Mouse (Mus musculus): Measurements from ENCODE around the gene Fap. TPM values are rescaled to one million over a fixed set of nuclear protein-coding genes. Genes with fewer than 3 reads are reported as not detected.

Gene Fap
- not detected for polyA plus RNA-seq (2021)

GRCm38 (mm10) chr2:62573753-62574159 lies at the start of gene Fap:
Gene Fap, minus strand, starts transcription at chr2:62574075.
- no peak for ATAC-seq
- ChIA-PET POLR2A (no interaction called here), CTCF (no interaction called here)
- no peaks in the 10 kb centered on the region for H3K27me3 ChIP-seq
- in situ Hi-C loops (cut with MboI; ENCODE audit: low pct_unique_long_range_greater_than_20kb): no loop called here
- no peak for DNase-seq (ENCODE audit: low read depth, low spot score)
- no peak for TF ChIP-seq CTCF (IDR thresholded peaks at IDR 0.05)

- no peak for TF ChIP-seq CTCF (IDR thresholded peaks at IDR 0.05)
- POLR2A ChIA-PET: no interaction called here
- DNase-seq (ENCODE audit: low read depth, low spot score) (no peak), ATAC-seq (no peak)
- CTCF ChIA-PET: interaction anchor here (1.3 kb wide), 1 partner anchor 21 kb away, joined by 3 read pairs; no protein-coding TSS in a partner anchor
- H3K27me3 ChIP-seq: no peaks in the 10 kb centered on the region
- in situ Hi-C loops (cut with MboI; ENCODE audit: low pct_unique_long_range_greater_than_20kb): loop anchor here (10.0 kb wide), 3 partner anchors 158 to 638 kb away; no protein-coding TSS in a partner anchor
Measured at GRCm38 (mm10) chr2:62623024-62623441, 49.2 kb upstream of the Fap start.

- DNase-seq (ENCODE audit: low read depth, low spot score) (no peak), ATAC-seq (no peak)
- POLR2A ChIA-PET: no interaction called here
- TF ChIP-seq CTCF (IDR thresholded peaks at IDR 0.05): no peak
- in situ Hi-C loops (cut with MboI; ENCODE audit: low pct_unique_long_range_greater_than_20kb): loop anchor here (10.0 kb wide), 3 partner anchors 155 to 635 kb away; no protein-coding TSS in a partner anchor
- no peaks in the 10 kb centered on the region for H3K27me3 ChIP-seq
- CTCF ChIA-PET: interaction anchor here (1.0 to 1.4 kb wide), 2 partner anchors 11 to 63 kb away, joined by 3 to 4 read pairs; no protein-coding TSS in a partner anchor
Measured at GRCm38 (mm10) chr2:62619679-62620078, 45.8 kb upstream of the Fap start.

GRCm38 (mm10) chr2:62618934-62619341 lies 45.1 kb upstream of the Fap start:
- ATAC-seq: no peak
- no peak for DNase-seq (ENCODE audit: low read depth, low spot score)
- CTCF ChIA-PET: interaction anchor here (1.0 to 1.4 kb wide), 2 partner anchors 11 to 62 kb away, joined by 3 to 4 read pairs; no protein-coding TSS in a partner anchor
- TF ChIP-seq CTCF (IDR thresholded peaks at IDR 0.05): no peak
- POLR2A ChIA-PET: no interaction called here
- in situ Hi-C loops (cut with MboI; ENCODE audit: low pct_unique_long_range_greater_than_20kb): no loop called here
- H3K27me3 ChIP-seq: no peaks in the 10 kb centered on the region

GRCm38 (mm10) chr2:62613133-62613532 lies 39.3 kb upstream of the Fap start:
- no peaks in the 10 kb centered on the region for H3K27me3 ChIP-seq
- in situ Hi-C loops (cut with MboI; ENCODE audit: low pct_unique_long_range_greater_than_20kb): no loop called here
- ATAC-seq (no peak), DNase-seq (ENCODE audit: low read depth, low spot score) (no peak)
- CTCF ChIA-PET: interaction anchor here (0.7 to 0.8 kb wide), 2 partner anchors 8 to 17 kb away, joined by 3 read pairs; no protein-coding TSS in a partner anchor
- POLR2A ChIA-PET: no interaction called here
- no peak for TF ChIP-seq CTCF (IDR thresholded peaks at IDR 0.05)

GRCm38 (mm10) chr2:62606205-62606604 lies 32.3 kb upstream of the Fap start:
- in situ Hi-C loops (cut with MboI; ENCODE audit: low pct_unique_long_range_greater_than_20kb): no loop called here
- ATAC-seq: no peak

GRCm38 (mm10) chr2:62603530-62603929 lies 29.7 kb upstream of the Fap start:
- in situ Hi-C loops (cut with MboI; ENCODE audit: low pct_unique_long_range_greater_than_20kb): no loop called here
- H3K27me3 ChIP-seq: no peaks in the 10 kb centered on the region
- no peak for TF ChIP-seq CTCF (IDR thresholded peaks at IDR 0.05)
- POLR2A ChIA-PET: no interaction called here
- ATAC-seq (no peak), DNase-seq (ENCODE audit: low read depth, low spot score) (no peak)
- CTCF ChIA-PET: no interaction called here

More at GRCm38 (mm10) chr2:62606205-62606604, 32.3 kb upstream of the Fap start:
- no peak for DNase-seq (ENCODE audit: low read depth, low spot score)
- no peak for TF ChIP-seq CTCF (IDR thresholded peaks at IDR 0.05)
- POLR2A ChIA-PET: no interaction called here
- CTCF ChIA-PET: no interaction called here
- no peaks in the 10 kb centered on the region for H3K27me3 ChIP-seq

GRCm38 (mm10) chr2:62596586-62596985 lies 22.7 kb upstream of the Fap start:
- TF ChIP-seq CTCF (IDR thresholded peaks at IDR 0.05): no peak
- DNase-seq (ENCODE audit: low read depth, low spot score) (no peak), ATAC-seq (no peak)
- ChIA-PET CTCF (no interaction called here), POLR2A (no interaction called here)
- no peaks in the 10 kb centered on the region for H3K27me3 ChIP-seq
- in situ Hi-C loops (cut with MboI; ENCODE audit: low pct_unique_long_range_greater_than_20kb): no loop called here

- DNase-seq (ENCODE audit: low read depth, low spot score): no peak
- ChIA-PET CTCF (no interaction called here), POLR2A (no interaction called here)
- in situ Hi-C loops (cut with MboI; ENCODE audit: low pct_unique_long_range_greater_than_20kb): no loop called here
- no peak for TF ChIP-seq CTCF (IDR thresholded peaks at IDR 0.05)
- H3K27me3 ChIP-seq: no peaks in the 10 kb centered on the region
- ATAC-seq: no peak
Measured at GRCm38 (mm10) chr2:62594491-62594890, 20.6 kb upstream of the Fap start.

- ChIA-PET CTCF (interaction anchor here (0.7 kb wide), 1 partner anchor 13 kb away, joined by 3 read pairs; no protein-coding TSS in a partner anchor), POLR2A (no interaction called here)
- ATAC-seq: no peak
- in situ Hi-C loops (cut with MboI; ENCODE audit: low pct_unique_long_range_greater_than_20kb): no loop called here
- no peak for DNase-seq (ENCODE audit: low read depth, low spot score)
- no peaks in the 10 kb centered on the region for H3K27me3 ChIP-seq
- TF ChIP-seq CTCF (IDR thresholded peaks at IDR 0.05): no peak
Measured at GRCm38 (mm10) chr2:62591555-62591954, 17.7 kb upstream of the Fap start.

GRCm38 (mm10) chr2:62589333-62589732 lies 15.5 kb upstream of the Fap start:
- ATAC-seq (no peak), DNase-seq (ENCODE audit: low read depth, low spot score) (no peak)
- no peak for TF ChIP-seq CTCF (IDR thresholded peaks at IDR 0.05)
- H3K27me3 ChIP-seq: no peaks in the 10 kb centered on the region
- in situ Hi-C loops (cut with MboI; ENCODE audit: low pct_unique_long_range_greater_than_20kb): no loop called here
- CTCF ChIA-PET: no interaction called here
- POLR2A ChIA-PET: no interaction called here

GRCm38 (mm10) chr2:62585769-62586168 lies 11.9 kb upstream of the Fap start:
- TF ChIP-seq CTCF (IDR thresholded peaks at IDR 0.05): no peak
- in situ Hi-C loops (cut with MboI; ENCODE audit: low pct_unique_long_range_greater_than_20kb): no loop called here
- CTCF ChIA-PET: no interaction called here
- ATAC-seq (no peak), DNase-seq (ENCODE audit: low read depth, low spot score) (no peak)
- H3K27me3 ChIP-seq: no peaks in the 10 kb centered on the region
- POLR2A ChIA-PET: no interaction called here

Data from Patski (cell line).